Mouse (Mus musculus): ENCODE data around the gene Gm13697.
A peak's percentile ranks its signal among the peaks of the same experiment; 100 is the strongest.
"Not testable (repeated sequence)": the region's sequence is repeated elsewhere in the genome, so short reads cannot be mapped to it uniquely, and the experiment has no call there.

Gm13697 gene

DNA sequence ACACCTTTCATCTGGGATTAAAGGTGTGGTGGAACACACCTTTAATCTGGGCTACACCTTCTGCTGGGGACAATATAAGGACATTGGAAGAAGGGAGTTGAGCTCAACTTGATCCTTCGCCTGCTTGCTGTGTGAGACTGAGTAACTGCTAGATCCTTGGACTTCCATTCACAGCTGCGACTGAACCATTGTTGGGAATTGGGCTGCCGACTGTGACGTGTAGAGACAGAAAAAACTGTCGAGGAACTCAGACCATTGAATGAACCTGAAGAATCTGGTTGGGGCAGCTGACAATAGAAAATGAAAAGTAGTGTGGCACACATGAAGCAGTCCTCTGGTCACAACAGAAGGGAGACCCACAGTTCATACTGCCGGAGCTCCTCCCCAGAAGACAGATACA lies at the start of gene Gm13697:
Gm13697 (plus strand) TSS at position 301 of the 400 bp plus-strand sequence.
- not testable (repeated sequence) for ATAC-seq (ENCODE audit: insufficient number of reproducible peaks, low FRiP score, low TSS enrichment)

DNA sequence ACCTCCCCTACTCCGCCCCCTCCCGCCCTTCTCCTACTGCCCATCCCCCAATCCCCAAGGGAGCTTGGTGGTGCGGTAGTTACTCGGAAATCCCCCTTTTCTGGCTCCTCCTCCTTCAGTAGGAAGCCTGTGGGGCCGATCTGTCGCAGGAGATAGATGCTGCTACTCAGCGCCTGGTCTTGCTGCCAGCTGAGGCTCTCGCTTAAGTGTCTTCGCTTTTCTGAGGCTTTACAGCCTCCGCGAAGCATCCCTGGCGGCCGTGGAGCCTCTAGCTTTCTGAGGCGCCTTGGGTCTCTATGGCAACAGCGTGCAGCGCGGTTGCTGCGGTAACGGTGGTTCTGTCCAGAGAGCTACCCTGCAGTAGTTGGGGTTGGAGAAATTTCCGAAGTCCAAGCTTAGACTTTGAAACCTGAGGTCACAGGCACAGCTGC lies 43.6 kb upstream of the Gm13697 start, which contains the start of gene Zswim2:
Zswim2 (minus strand) TSS at position 298 of the 431 bp plus-strand sequence.
- peak; percentile 83 for ATAC-seq (ENCODE audit: insufficient number of reproducible peaks, low FRiP score, low TSS enrichment)

GRCm38 (mm10) chr2:83941378-83941777 lies 43.2 kb upstream of the Gm13697 start:
- ATAC-seq (ENCODE audit: insufficient number of reproducible peaks, low FRiP score, low TSS enrichment): no peak

- no peak for ATAC-seq (ENCODE audit: insufficient number of reproducible peaks, low FRiP score, low TSS enrichment)
Measured at GRCm38 (mm10) chr2:83941792-83942191, 42.8 kb upstream of the Gm13697 start.

GRCm38 (mm10) chr2:83955393-83955792 lies 29.1 kb upstream of the Gm13697 start, which contains the start of gene Gm13698:
Gm13698 (plus strand) TSS chr2:83955693.
- not testable (repeated sequence) for ATAC-seq (ENCODE audit: insufficient number of reproducible peaks, low FRiP score, low TSS enrichment)

DNA sequence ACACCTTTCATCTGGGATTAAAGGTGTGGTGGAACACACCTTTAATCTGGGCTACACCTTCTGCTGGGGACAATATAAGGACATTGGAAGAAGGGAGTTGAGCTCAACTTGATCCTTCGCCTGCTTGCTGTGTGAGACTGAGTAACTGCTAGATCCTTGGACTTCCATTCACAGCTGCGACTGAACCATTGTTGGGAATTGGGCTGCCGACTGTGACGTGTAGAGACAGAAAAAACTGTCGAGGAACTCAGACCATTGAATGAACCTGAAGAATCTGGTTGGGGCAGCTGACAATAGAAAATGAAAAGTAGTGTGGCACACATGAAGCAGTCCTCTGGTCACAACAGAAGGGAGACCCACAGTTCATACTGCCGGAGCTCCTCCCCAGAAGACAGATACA lies 23.3 kb upstream of the Gm13697 start, which contains the start of gene Gm13693:
Gm13693 (plus strand) TSS at position 301 of the 400 bp plus-strand sequence.
- ATAC-seq (ENCODE audit: insufficient number of reproducible peaks, low FRiP score, low TSS enrichment): not testable (repeated sequence)

DNA sequence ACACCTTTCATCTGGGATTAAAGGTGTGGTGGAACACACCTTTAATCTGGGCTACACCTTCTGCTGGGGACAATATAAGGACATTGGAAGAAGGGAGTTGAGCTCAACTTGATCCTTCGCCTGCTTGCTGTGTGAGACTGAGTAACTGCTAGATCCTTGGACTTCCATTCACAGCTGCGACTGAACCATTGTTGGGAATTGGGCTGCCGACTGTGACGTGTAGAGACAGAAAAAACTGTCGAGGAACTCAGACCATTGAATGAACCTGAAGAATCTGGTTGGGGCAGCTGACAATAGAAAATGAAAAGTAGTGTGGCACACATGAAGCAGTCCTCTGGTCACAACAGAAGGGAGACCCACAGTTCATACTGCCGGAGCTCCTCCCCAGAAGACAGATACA lies 17.5 kb upstream of the Gm13697 start, which contains the start of gene Gm13695:
Gm13695 (plus strand) TSS at position 301 of the 400 bp plus-strand sequence.
- ATAC-seq (ENCODE audit: insufficient number of reproducible peaks, low FRiP score, low TSS enrichment): not testable (repeated sequence)

GRCm38 (mm10) chr2:83972823-83973222 lies 11.7 kb upstream of the Gm13697 start, which contains the start of gene Gm13696:
Gm13696 (plus strand) TSS chr2:83973123.
- not testable (repeated sequence) for ATAC-seq (ENCODE audit: insufficient number of reproducible peaks, low FRiP score, low TSS enrichment)

- not testable (repeated sequence) for ATAC-seq (ENCODE audit: insufficient number of reproducible peaks, low FRiP score, low TSS enrichment)
Measured at GRCm38 (mm10) chr2:83978633-83979032, 5.9 kb upstream of the Gm13697 start, which contains the start of gene Gm13694. Gm13694 (plus strand) TSS chr2:83978933.

DNA sequence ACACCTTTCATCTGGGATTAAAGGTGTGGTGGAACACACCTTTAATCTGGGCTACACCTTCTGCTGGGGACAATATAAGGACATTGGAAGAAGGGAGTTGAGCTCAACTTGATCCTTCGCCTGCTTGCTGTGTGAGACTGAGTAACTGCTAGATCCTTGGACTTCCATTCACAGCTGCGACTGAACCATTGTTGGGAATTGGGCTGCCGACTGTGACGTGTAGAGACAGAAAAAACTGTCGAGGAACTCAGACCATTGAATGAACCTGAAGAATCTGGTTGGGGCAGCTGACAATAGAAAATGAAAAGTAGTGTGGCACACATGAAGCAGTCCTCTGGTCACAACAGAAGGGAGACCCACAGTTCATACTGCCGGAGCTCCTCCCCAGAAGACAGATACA lies 5.7 kb downstream of the Gm13697 start, which contains the start of gene Gm13691:
Gm13691 (plus strand) TSS at position 301 of the 400 bp plus-strand sequence.
- not testable (repeated sequence) for ATAC-seq (ENCODE audit: insufficient number of reproducible peaks, low FRiP score, low TSS enrichment)

GRCm38 (mm10) chr2:83993639-83994255 lies 9.2 kb downstream of the Gm13697 start:
- not testable (repeated sequence) for ATAC-seq (ENCODE audit: insufficient number of reproducible peaks, low FRiP score, low TSS enrichment)

- ATAC-seq (ENCODE audit: insufficient number of reproducible peaks, low FRiP score, low TSS enrichment): not testable (repeated sequence)
Measured at GRCm38 (mm10) chr2:83994526-83994925, 10.0 kb downstream of the Gm13697 start.

DNA sequence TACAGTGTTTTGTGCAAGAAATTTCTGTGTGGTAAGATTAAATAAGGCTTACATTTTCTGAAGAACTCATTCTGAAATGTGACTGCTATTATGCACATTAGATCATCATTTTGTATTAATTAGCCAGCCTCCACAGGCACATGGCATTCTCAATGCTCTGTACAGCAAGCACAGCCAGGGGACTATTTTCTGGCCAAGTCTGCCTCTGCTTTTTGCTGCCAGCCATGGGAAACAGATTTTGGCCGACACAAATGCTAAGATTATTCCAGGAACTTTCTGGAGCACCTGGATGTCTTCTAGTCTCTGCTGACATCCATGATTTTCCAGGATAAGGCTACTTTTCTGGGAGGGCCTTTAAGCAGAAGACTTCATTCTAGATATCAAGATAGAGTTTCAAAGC lies 24.4 kb downstream of the Gm13697 start:
- ATAC-seq (ENCODE audit: insufficient number of reproducible peaks, low FRiP score, low TSS enrichment): no peak

- no peak for ATAC-seq (ENCODE audit: insufficient number of reproducible peaks, low FRiP score, low TSS enrichment)
Measured at GRCm38 (mm10) chr2:84009818-84010217, 25.3 kb downstream of the Gm13697 start.

GRCm38 (mm10) chr2:84014572-84014971 lies 30.0 kb downstream of the Gm13697 start:
- no peak for ATAC-seq (ENCODE audit: insufficient number of reproducible peaks, low FRiP score, low TSS enrichment)

DNA sequence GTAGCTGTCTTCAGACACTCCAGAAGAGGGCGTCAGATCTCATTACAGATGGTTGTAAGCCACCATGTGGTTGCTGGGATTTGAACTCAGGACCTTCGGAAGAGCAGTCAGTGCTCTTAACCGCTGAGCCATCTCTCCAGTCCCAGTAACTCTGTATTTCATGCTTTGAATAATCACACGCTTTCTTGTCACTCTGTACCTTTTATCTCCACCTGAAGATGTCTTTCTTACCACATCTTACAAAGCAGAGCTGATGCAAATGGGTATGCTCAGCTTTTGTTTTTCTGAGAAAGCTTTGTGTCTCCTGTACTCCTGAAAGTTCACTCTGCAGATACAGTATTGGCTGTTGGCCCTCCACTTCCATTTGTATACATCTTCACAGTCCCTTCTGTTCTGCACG lies 31.7 kb downstream of the Gm13697 start:
- ATAC-seq (ENCODE audit: insufficient number of reproducible peaks, low FRiP score, low TSS enrichment): not testable (repeated sequence)

- no peak for ATAC-seq (ENCODE audit: insufficient number of reproducible peaks, low FRiP score, low TSS enrichment)
Measured at GRCm38 (mm10) chr2:84018330-84018729, 33.8 kb downstream of the Gm13697 start.

GRCm38 (mm10) chr2:84019519-84020305 lies 35.2 kb downstream of the Gm13697 start:
- ATAC-seq (ENCODE audit: insufficient number of reproducible peaks, low FRiP score, low TSS enrichment): no peak

- ATAC-seq (ENCODE audit: insufficient number of reproducible peaks, low FRiP score, low TSS enrichment): no peak
Measured at GRCm38 (mm10) chr2:84021930-84022329, 37.4 kb downstream of the Gm13697 start.

DNA sequence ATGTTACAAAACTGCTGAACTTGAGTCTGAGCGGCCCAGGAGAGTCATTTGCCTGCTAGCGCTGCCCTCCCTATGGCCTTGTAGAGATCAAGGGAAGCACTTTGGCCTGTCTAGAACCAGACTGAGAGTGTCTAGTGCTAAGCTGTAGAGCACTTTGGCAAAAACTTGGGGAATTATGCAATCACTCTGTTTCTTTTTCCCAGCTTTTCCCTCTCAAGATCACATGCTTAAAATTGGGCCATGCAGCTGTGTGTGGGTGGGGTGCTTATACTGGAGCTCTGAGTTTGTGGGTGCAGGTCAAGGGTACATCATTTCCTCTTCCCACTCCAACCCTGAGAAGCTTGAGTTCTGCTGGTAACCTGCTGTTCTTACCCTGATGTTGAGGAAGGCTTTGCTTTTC lies 38.4 kb downstream of the Gm13697 start:
- ATAC-seq (ENCODE audit: insufficient number of reproducible peaks, low FRiP score, low TSS enrichment): no peak

GRCm38 (mm10) chr2:84023319-84023718 lies 38.8 kb downstream of the Gm13697 start:
- ATAC-seq (ENCODE audit: insufficient number of reproducible peaks, low FRiP score, low TSS enrichment): no peak
